Mouse (Mus musculus) midbrain, embryonic 14.5 days (tissue): ENCODE results near the gene Cbs. TPM values are rescaled to one million over a fixed set of nuclear protein-coding genes. Genes with fewer than 3 reads are reported as not detected.
A peak's percentile ranks its signal among the peaks of the same experiment; 100 is the strongest.

ENCODE experiments used
- ATAC-seq: fragments of 200-750 bp; cut with Nextera tagmentation; 2 replicates; pipeline ENCODE4 v1.8.0; 2017; ENCODE audit warnings: moderate number of reproducible peaks, moderate library complexity; ENCODE audit not compliant: low FRiP score, low TSS enrichment
- DNase-seq: peaks from one replicate; pipeline ENCODE4 v3.0.0-alpha.2; 2015
- H3K27ac ChIP-seq: fragments of 300-500 bp; sonication (generic); replicated peaks from 2 replicates; pipeline ENCODE4 v1.5.1; 2014; ENCODE audit warnings: mild to moderate bottlenecking, low read depth, low read length, moderate library complexity
- H3K27me3 ChIP-seq: fragments of 300-500 bp; sonication (generic); 2 replicates; pipeline ENCODE4 v1.6.1; 2014; ENCODE audit warnings: low read length, control low read depth, mixed read lengths; ENCODE audit not compliant: control insufficient read depth, insufficient read depth
- H3K36me3 ChIP-seq: fragments of 300-500 bp; sonication (generic); 2 replicates; pipeline ENCODE4 v1.6.1; 2014; ENCODE audit warnings: low read length, control low read depth; ENCODE audit not compliant: control insufficient read depth, insufficient read depth
- H3K4me1 ChIP-seq: fragments of 300-500 bp; sonication (generic); 2 replicates; pipeline ENCODE4 v1.6.1; 2014; ENCODE audit warnings: mild to moderate bottlenecking, antibody characterized with exemption, low read length, control low read depth; ENCODE audit not compliant: control insufficient read depth, insufficient read depth
- H3K4me2 ChIP-seq: fragments of 300-500 bp; sonication (generic); 2 replicates; pipeline ENCODE4 v1.6.1; 2014; ENCODE audit warnings: mild to moderate bottlenecking, low read length, moderate library complexity
- H3K4me3 ChIP-seq: fragments of 300-500 bp; sonication (generic); replicated peaks from 2 replicates; pipeline ENCODE4 v1.5.1; 2014; ENCODE audit warnings: low read depth, low read length
- H3K9ac ChIP-seq: fragments of 300-500 bp; sonication (generic); replicated peaks from 2 replicates; pipeline ENCODE4 v1.6.1; 2014; ENCODE audit warnings: mild to moderate bottlenecking, low read length, moderate library complexity
- H3K9me3 ChIP-seq: fragments of 300-500 bp; sonication (generic); 2 replicates; pipeline ENCODE4 v1.6.1; 2016; ENCODE audit warnings: low read length, control low read depth, mixed read lengths; ENCODE audit not compliant: control insufficient read depth
- WGBS: fragments of 180-500 bp; shearing (Covaris S2); extraction: QIAGEN DNeasy Blood & Tissue Kit; methylation state at CpG from one replicate; pipeline ENCODE4 v1.1.7; 2014; 5-methylcytosine and 5-hydroxymethylcytosine counted together
- polyA plus RNA-seq: library from polyadenylated mRNA; unstranded; fragments of >200 nt; fragmentation: Nextera tagmentation; extraction: Ambion mirVana; gene quantifications from 2 replicates; pipeline ENCODE4 v1.2.1, GENCODE M21; 2014

The Cbs gene
- polyA plus RNA-seq, 1 experiment from 2014 or later: 4.9 TPM

DNA sequence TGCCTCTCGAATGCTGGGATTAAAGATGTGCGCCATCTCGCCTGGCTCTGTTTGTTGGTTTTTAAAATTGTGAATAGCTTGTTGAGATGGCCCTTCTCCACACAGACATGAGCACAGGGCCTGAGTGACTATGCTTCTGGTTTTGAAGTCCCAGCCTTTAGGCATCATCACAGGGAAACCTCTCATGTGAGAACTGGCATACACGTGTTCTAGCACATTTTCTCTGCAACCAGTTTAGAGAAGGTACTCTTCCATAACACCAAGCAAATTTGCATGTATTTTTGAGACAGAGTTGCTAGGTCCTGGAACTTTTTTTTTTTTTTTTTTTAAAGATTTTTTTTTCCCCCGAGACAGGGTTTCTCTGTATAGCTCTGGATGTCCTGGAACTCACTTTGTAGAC is 19.6 kb upstream of the Cbs start:
- no peak overlapping the region for H3K4me3 ChIP-seq
- H3K27me3 ChIP-seq: no peaks in the 10 kb centered on the region
- no peak for ATAC-seq
- H3K9ac ChIP-seq: no peak overlapping the region
- H3K4me1 ChIP-seq: peaks cover 8% of the 10 kb centered on the region
- no peak overlapping the region for H3K27ac ChIP-seq
- H3K9me3 ChIP-seq: no peaks in the 10 kb centered on the region
- 84% methylated on average over 5 of the region's 5 CpGs for WGBS
- H3K36me3 ChIP-seq: peaks cover 36% of the 10 kb centered on the region
- DNase-seq: no peak
- H3K4me2 ChIP-seq: no peak overlapping the region

DNA sequence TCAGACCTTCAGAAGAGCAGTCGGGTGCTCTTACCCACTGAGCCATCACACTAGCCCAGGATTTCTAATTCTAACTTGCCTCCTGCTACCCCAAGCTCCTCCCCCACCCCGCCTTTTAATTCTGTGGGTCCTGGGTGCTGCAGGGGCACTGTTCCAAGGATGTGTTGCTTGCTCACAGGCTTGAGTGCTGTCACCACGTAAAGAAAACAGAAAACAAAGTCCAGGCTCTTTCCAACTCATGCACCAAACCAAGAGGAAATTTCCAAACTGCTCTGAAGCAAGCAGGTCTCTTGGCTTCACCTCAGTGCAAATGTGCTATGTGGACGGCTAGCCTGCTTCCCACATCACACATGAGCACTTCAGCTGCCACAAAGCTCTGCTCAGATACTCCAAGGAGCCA is 18.3 kb upstream of the Cbs start:
- Histone ChIP-seq H3K9me3 (no peaks in the 10 kb centered on the region), H3K4me3 (no peak overlapping the region), H3K4me2 (no peak overlapping the region), H3K36me3 (peaks cover 49% of the 10 kb centered on the region), H3K4me1 (peaks cover 8% of the 10 kb centered on the region), H3K27ac (no peak overlapping the region), H3K9ac (no peak overlapping the region), H3K27me3 (no peaks in the 10 kb centered on the region)
- ATAC-seq: no peak
- no peak for DNase-seq
- WGBS: 79% methylated on average over 4 of the region's 4 CpGs

GRCm38 (mm10) chr17:31653277-31653676 is 16.2 kb upstream of the Cbs start:
- DNase-seq (no peak), ATAC-seq (no peak)
- no peak overlapping the region for H3K27ac ChIP-seq
- 90% methylated on average over 6 of the region's 6 CpGs for WGBS
- no peak overlapping the region for H3K9ac ChIP-seq
- H3K27me3 ChIP-seq: no peaks in the 10 kb centered on the region
- no peak overlapping the region for H3K4me3 ChIP-seq
- peaks cover 70% of the 10 kb centered on the region for H3K36me3 ChIP-seq
- H3K4me2 ChIP-seq: no peak overlapping the region
- H3K4me1 ChIP-seq: peaks cover 8% of the 10 kb centered on the region
- no peaks in the 10 kb centered on the region for H3K9me3 ChIP-seq

GRCm38 (mm10) chr17:31652152-31652551 is 15.1 kb upstream of the Cbs start:
- Histone ChIP-seq H3K4me3 (no peak overlapping the region), H3K9me3 (no peaks in the 10 kb centered on the region), H3K27me3 (no peaks in the 10 kb centered on the region), H3K4me1 (peaks cover 2% of the 10 kb centered on the region), H3K36me3 (peaks cover 81% of the 10 kb centered on the region), H3K9ac (no peak overlapping the region), H3K4me2 (no peak overlapping the region), H3K27ac (no peak overlapping the region)
- WGBS: 86% methylated on average over 14 of the region's 14 CpGs
- DNase-seq (no peak), ATAC-seq (no peak)

DNA sequence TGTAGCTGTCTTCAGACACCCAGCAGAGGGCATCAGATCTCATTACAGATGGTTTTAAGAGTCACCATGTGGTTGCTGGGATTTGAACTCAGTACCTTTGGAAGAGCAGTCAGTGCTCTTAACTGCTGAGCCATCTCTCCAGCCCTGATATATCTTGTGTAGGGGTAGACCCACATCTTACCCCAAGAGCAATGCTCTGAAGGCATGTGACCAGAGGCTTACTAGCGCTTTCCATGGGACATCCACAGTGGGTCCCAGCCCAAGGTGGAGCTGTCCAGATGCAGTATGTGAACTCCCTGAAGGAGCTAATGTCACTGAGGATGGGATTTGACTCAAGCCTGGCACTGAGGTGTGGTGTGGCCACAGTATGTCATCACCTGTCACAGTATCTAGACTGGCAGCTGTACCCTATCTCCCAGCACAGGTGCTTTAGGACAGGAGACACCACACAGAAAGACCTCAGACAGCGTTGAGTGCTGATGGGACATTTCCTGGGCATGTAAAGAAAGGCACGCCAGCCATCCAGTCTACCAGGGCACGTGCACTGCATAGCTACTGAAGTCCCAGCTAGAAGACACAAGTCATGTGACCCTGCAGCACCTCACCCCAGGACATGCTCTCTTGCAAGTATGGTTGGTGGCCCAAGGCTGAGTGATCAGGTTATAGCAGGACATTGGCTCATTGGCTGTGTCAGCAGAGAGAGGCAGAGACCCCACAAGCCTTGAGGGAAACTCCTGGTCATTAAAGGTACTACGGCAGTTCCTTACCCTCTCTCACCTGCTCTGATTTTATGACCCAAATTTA is 9.4 kb upstream of the Cbs start:
- Histone ChIP-seq H3K36me3 (peaks cover 55% of the 10 kb centered on the region), H3K9me3 (no peaks in the 10 kb centered on the region), H3K27ac (no peak overlapping the region), H3K27me3 (no peaks in the 10 kb centered on the region), H3K4me3 (no peak overlapping the region), H3K4me1 (no peaks in the 10 kb centered on the region), H3K4me2 (no peak overlapping the region), H3K9ac (no peak overlapping the region)
- ATAC-seq: no peak
- WGBS: 93% methylated on average over 5 of the region's 5 CpGs
- DNase-seq: no peak

GRCm38 (mm10) chr17:31642913-31643312 is 5.9 kb upstream of the Cbs start:
- no peaks in the 10 kb centered on the region for H3K4me1 ChIP-seq
- H3K36me3 ChIP-seq: peaks cover 20% of the 10 kb centered on the region
- H3K27me3 ChIP-seq: no peaks in the 10 kb centered on the region
- no peak overlapping the region for H3K9ac ChIP-seq
- no peak overlapping the region for H3K4me2 ChIP-seq
- H3K27ac ChIP-seq: no peak overlapping the region
- H3K4me3 ChIP-seq: no peak overlapping the region
- DNase-seq (no peak), ATAC-seq (no peak)
- H3K9me3 ChIP-seq: no peaks in the 10 kb centered on the region
- 77% methylated on average over 4 of the region's 4 CpGs for WGBS

DNA sequence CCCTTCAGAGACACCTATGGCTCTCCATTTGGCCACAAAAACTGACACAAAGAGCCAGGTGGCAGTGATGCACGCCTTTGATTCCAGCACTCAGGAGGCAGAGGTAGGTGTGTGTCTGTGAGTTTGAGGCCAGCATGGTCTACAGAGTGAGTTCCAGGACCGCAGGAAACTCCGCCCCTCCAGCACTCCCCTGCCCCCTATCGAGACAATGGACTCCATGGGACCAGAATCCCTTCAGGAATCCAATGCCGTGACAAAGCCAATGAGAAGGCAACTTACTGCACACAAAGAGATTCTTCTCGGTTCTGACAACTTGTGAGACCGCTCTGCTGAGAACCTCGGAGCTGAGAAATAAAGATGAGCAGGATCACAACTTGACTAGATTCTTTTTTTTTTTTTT is 5.3 kb upstream of the Cbs start:
- no peak for ATAC-seq
- peaks cover 2% of the 10 kb centered on the region for H3K27me3 ChIP-seq
- no peak overlapping the region for H3K9ac ChIP-seq
- no peak overlapping the region for H3K4me3 ChIP-seq
- H3K36me3 ChIP-seq: peaks cover 14% of the 10 kb centered on the region
- no peak overlapping the region for H3K4me2 ChIP-seq
- H3K9me3 ChIP-seq: no peaks in the 10 kb centered on the region
- 17% methylated on average over 8 of the region's 8 CpGs for WGBS
- no peak overlapping the region for H3K27ac ChIP-seq
- H3K4me1 ChIP-seq: peaks cover under 1% of the 10 kb centered on the region; the same call in 1 of the 2 replicates
- no peak for DNase-seq

- Histone ChIP-seq H3K9ac (no peak overlapping the region), H3K4me3 (no peak overlapping the region), H3K9me3 (no peaks in the 10 kb centered on the region), H3K4me2 (no peak overlapping the region), H3K27me3 (peaks cover 26% of the 10 kb centered on the region), H3K4me1 (peaks cover 13% of the 10 kb centered on the region), H3K27ac (no peak overlapping the region), H3K36me3 (no peaks in the 10 kb centered on the region)
- WGBS: 60% methylated on average over 4 of the region's 4 CpGs
- ATAC-seq: no peak
- DNase-seq: peak; percentile 26
Observed at GRCm38 (mm10) chr17:31639651-31640050, 2.6 kb upstream of the Cbs start.

GRCm38 (mm10) chr17:31637866-31638570 is 980 bp upstream of the Cbs start:
- Histone ChIP-seq H3K27me3 (peaks cover 26% of the 10 kb centered on the region), H3K4me3 (no peak overlapping the region), H3K9me3 (no peaks in the 10 kb centered on the region), H3K27ac (peak overlapping the region; percentile 32; the same call in 1 of the 2 replicates), H3K9ac (no peak overlapping the region), H3K36me3 (no peaks in the 10 kb centered on the region), H3K4me2 (no peak overlapping the region), H3K4me1 (peaks cover 13% of the 10 kb centered on the region)
- DNase-seq: peak; percentile 67
- ATAC-seq: no peak
- WGBS: 52% methylated on average over 9 of the region's 9 CpGs
